9 mouse cellular contexts compared by ENCODE assay signal in genomic region chr13:20937452-20937851, GRCm38 (mm10).
DNase-seq lines count a peak whose midpoint lies in the region; ATAC-seq and TF ChIP-seq lines count a peak whose summit lies in the region.
"Had no signal": no experiment of that assay in that cellular context is flagged by ENCODE, and none has a peak within 500 bp of the region (broad histone marks: within the 10 kb centered on the region; RNA-seq: fewer than 3 reads in every experiment).

No protein-coding gene starts in this region.

- no peaks in the 10 kb centered on the region for H3K27me3 ChIP-seq in heart, postnatal 0 days (ENCODE audit: control insufficient read depth, insufficient read depth, low read length)
- H3K27me3 ChIP-seq in stomach, postnatal 0 days (ENCODE audit: control insufficient read depth, insufficient read depth, low read length), result no peaks in the 10 kb centered on the region
- H3K27me3 ChIP-seq: limb, embryonic 15.5 days had no signal

- TF ChIP-seq EP300 in heart, postnatal 0 days (IDR thresholded peaks at IDR 0.05; ENCODE audit: low read depth), result no peak
- no peak for TF ChIP-seq EP300 in stomach, postnatal 0 days (optimal IDR thresholded peaks at IDR 0.05)

- peak; percentile 68 for TF ChIP-seq CTCF in heart, postnatal 0 days (IDR thresholded peaks at IDR 0.05; ENCODE audit: low read depth)
- peak; percentile 80 for TF ChIP-seq CTCF in stomach, postnatal 0 days (IDR thresholded peaks at IDR 0.05; ENCODE audit: low read depth)

- H3K27ac ChIP-seq in heart, postnatal 0 days (ENCODE audit: low read depth), result no peak overlapping the region
- H3K27ac ChIP-seq in stomach, postnatal 0 days (replicated peaks), result no peak overlapping the region
- H3K27ac ChIP-seq: limb, embryonic 15.5 days had no signal

- H3K4me1 ChIP-seq in heart, postnatal 0 days (ENCODE audit: control insufficient read depth, insufficient read depth), result no peaks in the 10 kb centered on the region
- H3K4me1 ChIP-seq in stomach, postnatal 0 days (replicated peaks; ENCODE audit: control insufficient read depth, insufficient read depth), result no peaks in the 10 kb centered on the region
- H3K4me1 ChIP-seq: limb, embryonic 15.5 days had no signal

- no peak for ATAC-seq in heart, postnatal 0 days (ENCODE audit: insufficient read depth, low read depth)
- ATAC-seq in common myeloid progenitor, adult 5-6 weeks (replicated peaks; ENCODE audit: low read depth, poor library complexity, severe bottlenecking), result peak; percentile 87
- ATAC-seq in stomach, postnatal 0 days (ENCODE audit: low FRiP score, low TSS enrichment), result no peak; the same call in 1 of the 2 replicates

- no peak overlapping the region for H3K4me3 ChIP-seq in heart, postnatal 0 days (ENCODE audit: low read depth, low read length)
- no peak overlapping the region for H3K4me3 ChIP-seq in stomach, postnatal 0 days (ENCODE audit: low read depth, low read length)
- H3K4me3 ChIP-seq: limb, embryonic 15.5 days had no signal

- H3K9ac ChIP-seq in heart, postnatal 0 days (replicated peaks; ENCODE audit: low read depth, low read length), result no peak overlapping the region
- no peak overlapping the region for H3K9ac ChIP-seq in stomach, postnatal 0 days (ENCODE audit: low read length)
- H3K9ac ChIP-seq: limb, embryonic 15.5 days had no signal

- H3K9me3 ChIP-seq in heart, postnatal 0 days (replicated peaks; ENCODE audit: control insufficient read depth, low read length), result no peaks in the 10 kb centered on the region
- no peaks in the 10 kb centered on the region for H3K9me3 ChIP-seq in stomach, postnatal 0 days (ENCODE audit: control insufficient read depth, low read length)
- H3K9me3 ChIP-seq: limb, embryonic 15.5 days had no signal

- no peak overlapping the region for H3K4me2 ChIP-seq in heart, postnatal 0 days (ENCODE audit: low read depth, low read length)
- no peak overlapping the region for H3K4me2 ChIP-seq in stomach, postnatal 0 days (replicated peaks; ENCODE audit: low read depth)
- H3K4me2 ChIP-seq: limb, embryonic 15.5 days had no signal

- no peaks in the 10 kb centered on the region for H3K36me3 ChIP-seq in heart, postnatal 0 days (replicated peaks; ENCODE audit: control insufficient read depth, insufficient read depth, low read length)
- H3K36me3 ChIP-seq in stomach, postnatal 0 days (ENCODE audit: control insufficient read depth, insufficient read depth, low read length), result no peaks in the 10 kb centered on the region
- H3K36me3 ChIP-seq: limb, embryonic 15.5 days had no signal

- 20% methylated on average over 5 of the region's 5 CpGs for WGBS in heart, postnatal 0 days
- 31% methylated on average over 5 of the region's 5 CpGs for WGBS in stomach, postnatal 0 days

- DNase-seq in heart, postnatal 0 days (ENCODE audit: low spot score), result peak; percentile 14
- DNase-seq in heart, adult 11 months, result no peak
- DNase-seq in adipocyte (ENCODE audit: low spot score), result peak; percentile 31
- peak; percentile 36 to 54 for DNase-seq in gastrocnemius, postnatal 4 days (ENCODE audit: low spot score in 2 of 2)
- DNase-seq in layer of hippocampus, postnatal 25 days (ENCODE audit: extremely low spot score in 1 of 2, low spot score in 1 of 2), result peak; percentile 33 to 84
- peak; percentile 64 for DNase-seq in mesoderm, embryonic 11.5 days (ENCODE audit: low read depth, low spot score)
- DNase-seq in stomach, postnatal 0 days (ENCODE audit: low spot score), result peak; percentile 64
